Mouse (Mus musculus): ENCODE measurements around the gene Inpp4b.

Gene Inpp4b

GRCm38 (mm10) chr8:81466776-81467175, 124.4 kb downstream of the Inpp4b start:
- no peak for DNase-seq (ENCODE audit: low spot score in 2 of 2)

GRCm38 (mm10) chr8:81478674-81479073, 136.3 kb downstream of the Inpp4b start:
- DNase-seq (ENCODE audit: low spot score in 2 of 2): no peak

- DNase-seq (ENCODE audit: low spot score in 2 of 2): no peak
These were observed 141.5 kb downstream of the Inpp4b start for GRCm38 (mm10) chr8:81483834-81484233.

DNA sequence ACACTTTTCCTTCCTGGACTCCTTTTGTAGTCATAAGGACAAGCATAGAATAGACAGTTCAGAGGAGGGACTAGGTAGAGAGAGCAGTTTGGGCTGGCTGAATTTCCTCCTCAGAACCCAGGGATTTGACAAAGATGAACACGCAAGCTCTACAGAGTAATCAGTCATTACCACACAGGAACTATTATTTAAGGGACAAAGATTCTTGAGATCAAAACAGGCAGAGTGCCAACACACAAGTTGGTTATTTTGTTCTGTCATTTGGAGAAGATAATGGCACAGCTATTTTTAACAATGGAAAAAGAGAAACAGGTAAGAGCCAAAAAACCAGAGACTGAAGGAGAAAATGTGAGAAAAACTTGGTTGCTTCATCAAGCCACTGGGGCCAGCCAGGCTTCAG, 143.3 kb downstream of the Inpp4b start:
- no peak for DNase-seq (ENCODE audit: low spot score in 2 of 2)

GRCm38 (mm10) chr8:81489894-81490661, 147.7 kb downstream of the Inpp4b start:
- DNase-seq (ENCODE audit: low spot score in 2 of 2): no peak

DNA sequence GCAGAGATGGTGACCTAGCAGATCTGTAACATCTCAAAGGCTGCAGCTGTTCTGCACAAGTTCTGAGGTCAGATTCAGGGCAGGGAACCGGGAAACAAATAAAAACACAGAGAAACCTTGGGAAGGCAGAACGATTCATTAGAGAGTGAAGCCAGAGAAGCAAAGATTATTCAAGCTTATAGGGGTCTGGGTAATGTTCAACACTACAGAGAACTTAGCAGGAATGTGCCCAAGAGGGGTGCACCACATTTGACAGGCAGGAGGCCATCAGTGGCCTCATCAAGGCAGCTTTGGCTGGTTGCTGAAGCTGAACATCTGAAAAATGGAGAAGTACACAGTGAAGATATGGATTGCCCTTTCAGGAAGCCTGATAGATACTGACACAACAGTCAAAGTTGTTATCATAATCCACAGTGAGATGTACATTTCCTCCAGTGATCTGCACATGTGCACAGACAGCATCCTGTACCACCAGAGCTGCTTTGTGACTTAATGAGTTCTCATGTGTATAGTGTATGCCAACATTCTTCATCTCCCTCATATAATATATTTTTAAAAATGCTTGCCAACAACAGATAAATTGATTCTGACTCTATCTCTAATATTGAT, 148.8 kb downstream of the Inpp4b start:
- DNase-seq (ENCODE audit: low spot score in 2 of 2): no peak

GRCm38 (mm10) chr8:81491706-81492204, 149.4 kb downstream of the Inpp4b start:
- DNase-seq (ENCODE audit: low spot score in 2 of 2): no peak

GRCm38 (mm10) chr8:81494823-81495222, 152.5 kb downstream of the Inpp4b start:
- DNase-seq (ENCODE audit: low spot score in 2 of 2): no peak

- no peak for DNase-seq (ENCODE audit: low spot score in 2 of 2)
These were observed 155.3 kb downstream of the Inpp4b start for GRCm38 (mm10) chr8:81497646-81498045.

DNA sequence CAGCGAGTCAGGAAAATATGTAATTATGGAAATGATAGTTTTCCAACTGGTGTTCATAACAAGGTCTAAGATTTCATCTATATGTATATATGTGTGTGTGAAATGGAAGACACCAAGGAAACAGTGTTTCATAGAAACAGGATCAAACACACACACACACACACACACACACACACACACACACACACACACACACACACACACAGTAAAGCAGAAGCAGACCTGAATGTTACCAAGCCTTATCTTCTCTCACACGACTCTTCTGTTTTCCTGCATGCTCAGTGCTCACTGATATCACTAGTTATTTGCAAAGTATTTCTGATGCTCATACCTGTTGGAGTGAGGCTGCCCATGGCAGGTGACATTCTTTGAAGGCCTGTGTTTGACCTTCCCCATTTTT, 159.9 kb downstream of the Inpp4b start:
- no peak for DNase-seq (ENCODE audit: low spot score in 2 of 2)

GRCm38 (mm10) chr8:81502982-81503381, 160.6 kb downstream of the Inpp4b start:
- DNase-seq (ENCODE audit: low spot score in 2 of 2): no peak

GRCm38 (mm10) chr8:81512826-81513225, 170.5 kb downstream of the Inpp4b start:
- DNase-seq (ENCODE audit: low spot score in 2 of 2): no peak

GRCm38 (mm10) chr8:81514425-81514824, 172.1 kb downstream of the Inpp4b start:
- DNase-seq (ENCODE audit: low spot score in 2 of 2): no peak

DNA sequence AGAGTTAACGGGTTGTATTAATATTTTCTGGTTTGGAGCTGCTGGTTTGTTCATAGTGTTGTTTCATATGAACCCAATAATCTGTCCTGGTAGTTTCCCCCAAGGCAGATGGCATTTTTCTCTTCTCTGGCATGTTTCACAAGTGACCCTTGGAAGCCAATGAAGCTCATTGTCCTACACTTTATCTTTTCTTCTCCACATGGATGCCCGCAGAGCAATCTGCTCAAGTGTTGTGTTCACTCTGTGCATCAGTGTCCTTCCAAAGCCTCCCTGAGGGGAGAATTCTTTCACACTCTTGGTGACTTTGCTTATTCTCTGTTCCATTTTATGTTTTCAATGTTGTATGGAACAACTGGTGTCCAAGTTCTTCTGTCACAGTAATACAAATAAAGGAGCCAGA, 179.7 kb downstream of the Inpp4b start:
- DNase-seq (ENCODE audit: low spot score in 2 of 2): no peak

GRCm38 (mm10) chr8:81524561-81524960, 182.2 kb downstream of the Inpp4b start:
- no peak for DNase-seq (ENCODE audit: low spot score in 2 of 2)

- no peak for DNase-seq (ENCODE audit: low spot score in 2 of 2)
These were observed 185.3 kb downstream of the Inpp4b start for GRCm38 (mm10) chr8:81527661-81528060.

- no peak for DNase-seq (ENCODE audit: low spot score in 2 of 2)
These were observed 196.0 kb downstream of the Inpp4b start for GRCm38 (mm10) chr8:81538310-81538709.

GRCm38 (mm10) chr8:81558550-81558949, 216.2 kb downstream of the Inpp4b start:
- DNase-seq (ENCODE audit: low spot score in 2 of 2): no peak

DNA sequence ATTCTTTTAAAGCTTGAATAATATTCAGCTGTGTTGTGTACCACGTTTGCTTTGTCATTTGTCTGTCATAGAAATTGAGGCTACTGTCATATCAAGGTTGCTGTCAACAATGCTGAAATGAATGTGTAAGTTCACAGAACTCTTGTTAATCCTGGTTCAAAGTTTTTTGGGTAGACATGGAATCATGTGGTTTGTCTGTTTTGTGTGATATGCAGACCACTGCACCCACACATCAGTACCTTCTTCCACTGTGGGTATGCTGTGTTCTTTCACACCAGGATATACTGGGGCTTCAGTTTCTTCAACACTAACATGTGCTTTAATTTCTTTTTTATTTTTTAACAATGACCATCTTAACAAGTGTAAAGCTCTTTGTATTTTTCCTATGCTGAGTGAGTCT, 220.0 kb downstream of the Inpp4b start:
- DNase-seq (ENCODE audit: low spot score in 2 of 2): no peak

GRCm38 (mm10) chr8:81565484-81565883, 223.1 kb downstream of the Inpp4b start:
- DNase-seq (ENCODE audit: low spot score in 2 of 2): no peak

GRCm38 (mm10) chr8:81572319-81573104, 230.2 kb downstream of the Inpp4b start:
- no peak for DNase-seq (ENCODE audit: low spot score in 2 of 2)

- no peak for DNase-seq (ENCODE audit: low spot score in 2 of 2)
These were observed 233.0 kb downstream of the Inpp4b start for GRCm38 (mm10) chr8:81575268-81575917.

Data from left cerebral cortex, adult 9 months (tissue).